Mouse (Mus musculus) lung, embryonic 14.5 days (tissue): ENCODE measurements around the gene Luc7l3. TPM values are rescaled to one million over a fixed set of nuclear protein-coding genes. Genes with fewer than 3 reads are reported as not detected.

Experiments
- ATAC-seq: fragments of 200-750 bp; cut with Nextera tagmentation; 2 replicates; pipeline ENCODE4 v1.8.0; 2017; ENCODE audit warnings: mild to moderate bottlenecking, moderate TSS enrichment, moderate library complexity; ENCODE audit not compliant: insufficient read depth
- DNase-seq: peaks from one replicate; pipeline ENCODE4 v3.0.0-alpha.2; 2015
- H3K27ac ChIP-seq: fragments of 300-500 bp; sonication (generic); 2 replicates; pipeline ENCODE4 v1.5.1; 2014; ENCODE audit warnings: low read depth, mild to moderate bottlenecking, moderate library complexity
- H3K27me3 ChIP-seq: fragments of 300-500 bp; sonication (generic); 2 replicates; pipeline ENCODE4 v1.6.1; 2014; ENCODE audit warnings: low read length, control low read depth; ENCODE audit not compliant: insufficient read depth
- H3K36me3 ChIP-seq: fragments of 300-500 bp; sonication (generic); 2 replicates; pipeline ENCODE4 v1.6.1; 2014; ENCODE audit warnings: control low read depth; ENCODE audit not compliant: insufficient read depth
- H3K4me1 ChIP-seq: fragments of 300-500 bp; sonication (generic); 2 replicates; pipeline ENCODE4 v1.6.1; 2014; ENCODE audit warnings: antibody characterized with exemption, control low read depth; ENCODE audit not compliant: insufficient read depth
- H3K4me2 ChIP-seq: fragments of 300-500 bp; sonication (generic); 2 replicates; pipeline ENCODE4 v1.6.1; 2014; ENCODE audit warnings: mild to moderate bottlenecking
- H3K4me3 ChIP-seq: fragments of 300-500 bp; sonication (generic); 2 replicates; pipeline ENCODE4 v1.5.1; 2014; ENCODE audit warnings: low read depth, low read length
- H3K9ac ChIP-seq: fragments of 300-500 bp; sonication (generic); 2 replicates; pipeline ENCODE4 v1.6.1; 2014
- H3K9me3 ChIP-seq: fragments of 300-500 bp; sonication (generic); 2 replicates; pipeline ENCODE4 v1.6.1; 2016; ENCODE audit warnings: low read depth, low read length, control low read depth
- CTCF ChIP-seq: IDR thresholded peaks from 2 replicates; pipeline ENCODE4 v1.5.1; 2016; ENCODE audit warnings: antibody characterized with exemption, low read depth
- WGBS: fragments of 180-500 bp; shearing (Covaris S2); extraction: QIAGEN DNeasy Blood & Tissue Kit; methylation state at CpG from one replicate; pipeline ENCODE4 v1.1.7; 2014; 5-methylcytosine and 5-hydroxymethylcytosine counted together
- polyA plus RNA-seq: library from polyadenylated mRNA; unstranded; fragments of >200 nt; fragmentation: Nextera tagmentation; extraction: Ambion mirVana; gene quantifications from 2 replicates; pipeline ENCODE4 v1.2.1, GENCODE M21; 2014

Gene Luc7l3
- polyA plus RNA-seq, 1 experiment from 2014 or later = 93.2 TPM

GRCm38 (mm10) chr11:94338347-94338746, 16.6 kb upstream of the Luc7l3 start:
- Histone ChIP-seq H3K4me1 (peaks cover 8% of the 10 kb centered on the region), H3K9ac (no peak overlapping the region), H3K4me2 (no peak overlapping the region), H3K36me3 (peaks cover 74% of the 10 kb centered on the region), H3K27me3 (no peaks in the 10 kb centered on the region), H3K4me3 (no peak overlapping the region), H3K27ac (no peak overlapping the region), H3K9me3 (no peaks in the 10 kb centered on the region)
- ATAC-seq (no peak), DNase-seq (no peak)
- WGBS = 80% methylated on average over 2 of the region's 2 CpGs
- no peak for TF ChIP-seq CTCF

GRCm38 (mm10) chr11:94336551-94336950, 14.8 kb upstream of the Luc7l3 start:
- Histone ChIP-seq H3K27me3 (no peaks in the 10 kb centered on the region), H3K4me3 (no peak overlapping the region), H3K27ac (no peak overlapping the region), H3K36me3 (peaks cover 71% of the 10 kb centered on the region), H3K9ac (no peak overlapping the region), H3K4me2 (no peak overlapping the region), H3K9me3 (no peaks in the 10 kb centered on the region), H3K4me1 (no peaks in the 10 kb centered on the region)
- DNase-seq (no peak), ATAC-seq (no peak)
- no peak for TF ChIP-seq CTCF

GRCm38 (mm10) chr11:94334386-94334968, 12.7 kb upstream of the Luc7l3 start:
- no peak for TF ChIP-seq CTCF
- Histone ChIP-seq H3K27me3 (no peaks in the 10 kb centered on the region), H3K9ac (no peak overlapping the region), H3K36me3 (peaks cover 55% of the 10 kb centered on the region), H3K27ac (no peak overlapping the region), H3K4me2 (no peak overlapping the region), H3K9me3 (no peaks in the 10 kb centered on the region), H3K4me1 (peaks cover 9% of the 10 kb centered on the region), H3K4me3 (no peak overlapping the region)
- WGBS = 88% methylated on average over 8 of the region's 8 CpGs
- DNase-seq (no peak), ATAC-seq (no peak)

GRCm38 (mm10) chr11:94332726-94333125, 10.9 kb upstream of the Luc7l3 start:
- no peak overlapping the region for H3K4me2 ChIP-seq
- no peaks in the 10 kb centered on the region for H3K9me3 ChIP-seq
- H3K36me3 ChIP-seq = peaks cover 38% of the 10 kb centered on the region
- no peak for ATAC-seq
- no peak for TF ChIP-seq CTCF
- 88% methylated on average over 6 of the region's 6 CpGs for WGBS
- no peak for DNase-seq
- peaks cover 13% of the 10 kb centered on the region for H3K4me1 ChIP-seq
- no peaks in the 10 kb centered on the region for H3K27me3 ChIP-seq
- H3K4me3 ChIP-seq = no peak overlapping the region
- H3K27ac ChIP-seq = no peak overlapping the region
- H3K9ac ChIP-seq = no peak overlapping the region

- ATAC-seq (no peak), DNase-seq (no peak)
- H3K27me3 ChIP-seq = no peaks in the 10 kb centered on the region
- H3K4me2 ChIP-seq = no peak overlapping the region
- WGBS = 91% methylated on average over 3 of the region's 3 CpGs
- H3K27ac ChIP-seq = no peak overlapping the region
- peaks cover 16% of the 10 kb centered on the region for H3K4me1 ChIP-seq
- no peaks in the 10 kb centered on the region for H3K9me3 ChIP-seq
- peaks cover 14% of the 10 kb centered on the region for H3K36me3 ChIP-seq
- TF ChIP-seq CTCF = no peak
- no peak overlapping the region for H3K4me3 ChIP-seq
- H3K9ac ChIP-seq = peak overlapping the region; percentile 9; the same call in 1 of the 2 replicates
Observed at GRCm38 (mm10) chr11:94330211-94330610, 8.4 kb upstream of the Luc7l3 start.

- Histone ChIP-seq H3K9ac (no peak overlapping the region), H3K4me3 (peak overlapping the region; percentile 71; the same call in 1 of the 2 replicates), H3K4me1 (peaks cover 16% of the 10 kb centered on the region), H3K27ac (no peak overlapping the region; the same call in 1 of the 2 replicates), H3K27me3 (no peaks in the 10 kb centered on the region), H3K4me2 (peak overlapping the region; percentile 63), H3K36me3 (peaks cover 8% of the 10 kb centered on the region), H3K9me3 (no peaks in the 10 kb centered on the region)
- ATAC-seq = no peak
- peak; percentile 77 for DNase-seq
- peak; percentile 59 for TF ChIP-seq CTCF
- WGBS = 44% methylated on average over 4 of the region's 4 CpGs
Observed at GRCm38 (mm10) chr11:94329270-94329891, 7.6 kb upstream of the Luc7l3 start.

- ATAC-seq (no peak), DNase-seq (peak; percentile 51)
- Histone ChIP-seq H3K27ac (peak overlapping the region; percentile 98), H3K4me3 (peak overlapping the region; percentile 71), H3K4me2 (peak overlapping the region; percentile 63), H3K36me3 (0 out of 2 replicates have a peak, but pooled peaks cover 1% of the 10 kb centered on the region), H3K4me1 (peaks cover 16% of the 10 kb centered on the region), H3K9ac (peak overlapping the region; percentile 95), H3K27me3 (no peaks in the 10 kb centered on the region), H3K9me3 (no peaks in the 10 kb centered on the region)
- WGBS = 3% methylated on average over 10 of the region's 10 CpGs
- TF ChIP-seq CTCF = no peak
Observed at GRCm38 (mm10) chr11:94328644-94329025, 6.8 kb upstream of the Luc7l3 start.
